Mouse (Mus musculus) midbrain, embryonic 10.5 days (tissue): Measurements from ENCODE around the gene Spata16. TPM values are rescaled to one million over a fixed set of nuclear protein-coding genes. Genes with fewer than 3 reads are reported as not detected.
"Not testable (repeated sequence)": the region's sequence is repeated elsewhere in the genome, so short reads cannot be mapped to it uniquely, and the experiment has no call there.

Source experiments
- DNase-seq: peaks from one replicate; pipeline ENCODE4 v3.0.0-alpha.2; 2017; ENCODE audit warnings: low spot score
- H3K27ac ChIP-seq: fragments of 300-500 bp; sonication (generic); replicated peaks from 2 replicates; pipeline ENCODE4 v1.5.1; 2016; ENCODE audit warnings: mild to moderate bottlenecking
- H3K27me3 ChIP-seq: fragments of 300-500 bp; sonication (generic); 2 replicates; pipeline ENCODE4 v1.6.1; 2016; ENCODE audit warnings: low read depth, mild to moderate bottlenecking; ENCODE audit not compliant: poor library complexity, severe bottlenecking
- H3K36me3 ChIP-seq: fragments of 300-500 bp; sonication (generic); 2 replicates; pipeline ENCODE4 v1.6.1; 2016; ENCODE audit warnings: mild to moderate bottlenecking, moderate library complexity
- H3K4me1 ChIP-seq: fragments of 300-500 bp; sonication (generic); 2 replicates; pipeline ENCODE4 v1.6.1; 2016
- H3K4me3 ChIP-seq: fragments of 300-500 bp; sonication (generic); 2 replicates; pipeline ENCODE4 v1.5.1; 2016; ENCODE audit warnings: mild to moderate bottlenecking, moderate library complexity
- H3K9me3 ChIP-seq: fragments of 300-500 bp; sonication (generic); replicated peaks from 2 replicates; pipeline ENCODE4 v1.6.1; 2016; ENCODE audit warnings: mild to moderate bottlenecking
- WGBS: fragments of 180-500 bp; shearing (Covaris S2); methylation state at CpG from one replicate; pipeline ENCODE4 v1.1.7; 2016; 5-methylcytosine and 5-hydroxymethylcytosine counted together
- polyA plus RNA-seq: library from polyadenylated mRNA; unstranded; fragments of >200 nt; fragmentation: Nextera tagmentation; extraction: Ambion mirVana; gene quantifications from 2 replicates; pipeline ENCODE4 v1.2.1, GENCODE M21; 2016

Spata16 gene
- not detected in 2 replicates for polyA plus RNA-seq

DNA sequence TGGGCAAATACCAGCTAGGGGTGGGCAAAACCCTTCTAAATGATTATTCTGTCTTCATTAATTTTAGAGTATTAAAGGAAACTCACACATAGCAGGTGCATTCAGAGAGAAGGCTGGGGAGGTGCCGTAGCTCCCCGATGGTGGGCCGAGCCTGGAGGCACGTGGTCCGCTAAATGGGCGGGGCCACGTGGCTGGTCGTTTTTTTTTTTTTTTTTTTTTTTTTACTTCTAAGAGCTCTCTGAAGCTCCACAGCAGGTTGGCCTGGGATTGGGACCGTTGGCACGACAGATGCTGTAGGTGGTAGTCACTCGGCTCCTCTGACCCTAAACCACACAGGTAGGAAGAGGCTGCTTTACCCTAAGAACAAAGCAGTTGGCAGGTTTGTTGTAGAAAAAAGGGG lies at the start of gene Spata16:
Spata16 (plus strand) TSS at position 219 of the 400 bp plus-strand sequence.
- Histone ChIP-seq H3K36me3 (no peaks in the 10 kb centered on the region), H3K4me1 (peaks cover 25% of the 10 kb centered on the region), H3K4me3 (no peak within 1 kb of the TSS), H3K27ac (no peak within 1 kb of the TSS), H3K27me3 (peaks cover under 1% of the 10 kb centered on the region; the same call in 1 of the 2 replicates), H3K9me3 (no peaks in the 10 kb centered on the region)
- WGBS: 81% methylated on average over 11 of the region's 11 CpGs
- DNase-seq: no peak

DNA sequence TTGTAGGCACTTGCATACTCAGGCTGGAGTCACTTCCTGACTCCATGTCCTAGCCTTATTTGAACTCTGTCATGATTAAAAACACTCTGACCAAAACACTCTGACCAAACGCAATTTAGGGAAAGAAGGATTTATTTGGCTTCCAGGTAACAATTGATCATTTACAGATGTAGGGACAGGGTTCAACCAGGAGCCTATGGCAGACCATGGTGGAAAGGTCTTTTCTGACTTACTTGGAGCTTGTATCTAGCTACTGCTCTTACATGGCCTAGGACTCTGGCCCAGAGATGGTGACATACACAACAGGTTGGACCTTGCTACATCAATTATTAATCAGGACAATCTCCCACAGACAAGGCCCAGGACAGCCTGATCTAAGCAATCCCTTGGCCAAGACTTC lies 32.6 kb upstream of the Spata16 start:
- Histone ChIP-seq H3K4me3 (no peak overlapping the region), H3K27me3 (no peaks in the 10 kb centered on the region), H3K36me3 (no peaks in the 10 kb centered on the region), H3K9me3 (no peaks in the 10 kb centered on the region), H3K4me1 (no peaks in the 10 kb centered on the region), H3K27ac (no peak overlapping the region)
- DNase-seq: no peak
- 83% methylated on average over 1 of the region's 1 CpGs for WGBS

DNA sequence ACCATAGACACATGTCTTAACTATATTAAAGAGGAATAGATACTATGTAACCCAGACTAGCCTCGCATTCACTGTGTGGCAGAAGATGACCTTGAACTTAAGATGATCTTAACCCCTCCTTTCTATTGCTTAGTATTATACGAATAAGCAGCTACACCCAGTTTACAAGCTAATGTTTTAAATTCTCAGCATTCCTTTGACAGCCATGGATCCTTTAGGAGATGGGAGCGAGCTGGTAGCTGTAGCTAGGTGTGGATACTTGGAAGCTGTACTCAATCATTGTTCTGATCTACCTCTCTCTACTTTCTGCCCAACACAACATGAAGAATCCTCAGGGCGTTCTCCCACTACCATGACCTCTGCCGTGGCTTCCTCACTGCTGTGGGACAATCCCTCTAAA lies 28.9 kb upstream of the Spata16 start:
- Histone ChIP-seq H3K27ac (no peak overlapping the region), H3K9me3 (no peaks in the 10 kb centered on the region), H3K4me1 (no peaks in the 10 kb centered on the region), H3K36me3 (no peaks in the 10 kb centered on the region), H3K27me3 (no peaks in the 10 kb centered on the region), H3K4me3 (no peak overlapping the region)
- no peak for DNase-seq
- 87% methylated on average over 5 of the region's 5 CpGs for WGBS

DNA sequence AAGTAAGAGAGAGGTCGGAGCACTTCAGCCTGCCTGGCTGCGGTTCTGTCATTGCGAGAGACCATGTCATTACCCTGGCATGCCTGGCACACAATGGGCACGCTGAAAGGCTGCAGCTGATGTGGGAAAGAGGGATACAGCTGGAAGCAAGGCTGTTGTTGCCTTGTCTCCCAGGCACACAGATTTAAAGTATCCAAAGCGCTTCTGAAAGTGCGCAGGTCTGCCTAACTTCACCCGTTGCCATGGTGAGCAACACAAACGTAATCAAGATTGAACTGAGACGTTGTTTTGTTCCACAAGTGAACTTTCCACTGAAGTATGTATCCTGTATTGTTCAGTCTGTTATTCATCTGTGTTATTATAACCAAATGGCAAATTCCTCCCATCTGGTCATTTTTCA lies 1.8 kb downstream of the Spata16 start:
- 66% methylated on average over 9 of the region's 9 CpGs for WGBS
- Histone ChIP-seq H3K4me1 (peaks cover 25% of the 10 kb centered on the region), H3K36me3 (no peaks in the 10 kb centered on the region), H3K27me3 (peaks cover 5% of the 10 kb centered on the region), H3K9me3 (no peaks in the 10 kb centered on the region), H3K4me3 (no peak overlapping the region), H3K27ac (no peak overlapping the region)
- DNase-seq: no peak

DNA sequence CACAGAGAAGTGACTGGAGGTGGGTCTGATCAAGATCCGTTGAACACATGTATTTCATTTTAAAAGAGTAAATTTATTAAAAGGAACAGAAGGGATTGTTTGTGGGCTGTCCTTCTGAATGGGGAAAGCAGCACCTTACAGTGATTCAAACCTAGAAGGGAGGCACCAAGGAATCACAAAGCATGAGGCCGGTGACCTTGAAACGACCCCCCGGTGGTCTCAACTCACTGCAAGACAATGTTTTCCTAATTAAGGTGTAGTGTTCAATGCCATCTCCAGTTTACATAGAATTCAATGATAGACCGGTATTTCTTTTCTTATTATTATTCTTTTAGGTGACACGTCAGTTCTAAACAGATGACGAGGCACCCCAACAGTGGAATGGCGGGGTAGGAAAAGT lies 2.4 kb downstream of the Spata16 start:
- no peak for DNase-seq
- 71% methylated on average over 8 of the region's 8 CpGs for WGBS

DNA sequence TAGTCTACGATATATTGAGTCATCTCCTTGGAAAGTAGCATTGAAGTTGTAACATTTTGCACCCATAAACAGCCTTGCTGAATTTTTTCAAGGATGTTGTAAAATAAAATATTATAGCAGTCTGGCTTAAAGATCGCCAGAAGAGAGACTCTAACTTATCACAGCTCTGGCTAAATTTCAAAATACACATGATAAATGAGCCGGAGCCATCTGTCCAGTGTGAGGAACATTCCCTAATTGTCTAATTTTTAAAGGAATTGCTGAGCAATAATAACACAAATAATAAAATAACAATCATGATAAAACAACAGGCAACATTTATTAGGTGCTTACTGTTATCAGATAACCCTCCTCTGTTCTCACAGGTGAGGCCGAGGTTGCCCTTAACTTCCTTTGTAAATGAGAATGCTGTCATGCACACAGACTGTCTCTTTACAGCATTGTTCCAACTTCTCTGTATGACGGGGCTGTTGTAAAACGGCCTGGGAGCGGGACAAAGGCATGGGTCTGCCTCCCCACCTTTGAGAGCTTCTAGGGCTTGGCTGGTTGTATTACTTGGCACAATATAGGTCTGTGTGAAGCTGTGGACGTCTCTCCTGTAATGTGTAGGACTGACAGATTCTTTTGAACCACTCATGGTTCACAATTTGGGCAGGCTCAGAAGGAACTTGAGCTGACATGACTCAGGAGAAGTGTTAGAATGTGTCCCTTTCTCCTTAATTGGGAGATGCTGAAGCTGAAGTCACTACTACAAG lies 3.1 kb downstream of the Spata16 start:
- 60% methylated on average over 8 of the region's 8 CpGs for WGBS
- DNase-seq: no peak
- Histone ChIP-seq H3K4me3 (no peak overlapping the region), H3K4me1 (peaks cover 25% of the 10 kb centered on the region), H3K27me3 (peaks cover 5% of the 10 kb centered on the region), H3K27ac (no peak overlapping the region; the same call in 1 of the 2 replicates), H3K9me3 (no peaks in the 10 kb centered on the region), H3K36me3 (no peaks in the 10 kb centered on the region)

More for the DNA sequence above, 2.4 kb downstream of the Spata16 start:
- no peak overlapping the region for H3K27ac ChIP-seq
- no peaks in the 10 kb centered on the region for H3K9me3 ChIP-seq
- peaks cover 25% of the 10 kb centered on the region for H3K4me1 ChIP-seq
- H3K36me3 ChIP-seq: no peaks in the 10 kb centered on the region
- H3K4me3 ChIP-seq: no peak overlapping the region
- peaks cover 5% of the 10 kb centered on the region for H3K27me3 ChIP-seq

DNA sequence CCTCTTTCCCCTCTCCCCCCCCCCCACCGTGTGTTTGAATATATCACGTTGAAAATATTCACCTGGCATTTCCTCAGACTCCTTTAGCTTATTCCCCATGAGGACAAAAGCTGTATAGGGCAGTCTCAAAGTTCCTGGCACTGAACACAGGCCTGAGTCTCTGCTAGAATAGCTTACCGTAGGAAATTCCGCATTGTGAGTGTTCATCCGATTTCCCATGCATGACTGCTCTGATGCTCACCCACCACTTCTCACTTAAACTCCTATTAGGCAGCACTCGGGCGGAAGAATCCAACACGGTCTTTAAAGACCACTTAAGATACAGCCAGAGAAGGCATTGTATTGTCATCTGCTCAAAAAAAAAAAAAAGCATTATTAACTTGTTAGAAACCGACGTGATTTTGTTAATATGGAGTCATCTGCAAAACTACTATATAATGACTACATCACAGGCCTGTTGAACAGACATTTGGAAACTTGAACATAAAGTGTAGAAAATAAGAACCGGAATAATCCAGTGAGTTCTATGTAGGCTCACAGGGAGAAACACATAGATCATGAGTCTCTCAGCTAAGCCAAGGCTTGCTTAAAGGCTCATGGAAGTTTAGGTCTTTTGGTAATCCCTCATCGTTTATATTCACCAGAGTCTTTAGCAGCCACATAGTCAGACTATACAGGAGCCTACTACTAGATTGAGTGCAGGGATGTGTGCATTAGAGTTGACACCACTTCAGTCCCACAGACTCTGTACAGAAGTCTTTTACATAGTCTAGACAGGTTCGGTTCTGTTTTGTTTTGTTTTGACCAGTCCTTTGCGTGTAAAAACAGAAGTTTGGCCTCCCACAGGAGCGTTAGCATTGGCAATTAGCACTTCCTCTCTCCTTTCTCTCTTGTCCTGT lies 4.2 kb downstream of the Spata16 start:
- Histone ChIP-seq H3K27ac (no peak overlapping the region), H3K27me3 (peaks cover 5% of the 10 kb centered on the region)
- 35% methylated on average over 15 of the region's 15 CpGs for WGBS

DNA sequence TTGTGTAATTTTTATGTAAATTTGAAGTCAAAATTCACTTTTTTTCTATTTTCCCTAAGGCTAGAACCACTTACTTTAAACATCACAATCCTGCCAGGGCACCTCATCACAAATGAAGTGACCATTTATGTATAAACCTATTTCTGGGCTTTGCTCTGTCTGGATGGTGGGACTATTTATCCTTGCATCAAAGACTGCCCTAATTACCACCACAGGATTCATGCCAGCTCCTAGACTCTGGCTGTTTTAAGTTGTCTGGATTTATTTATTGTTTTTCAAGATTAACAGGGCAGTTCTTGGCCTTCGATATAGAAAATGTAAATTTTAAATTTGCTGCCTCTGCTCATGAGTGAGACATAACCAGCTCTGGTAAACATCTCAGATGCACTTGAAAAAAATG lies 6.7 kb downstream of the Spata16 start:
- Histone ChIP-seq H3K9me3 (no peaks in the 10 kb centered on the region), H3K27me3 (peaks cover 5% of the 10 kb centered on the region), H3K4me3 (no peak overlapping the region), H3K27ac (no peak overlapping the region), H3K36me3 (no peaks in the 10 kb centered on the region), H3K4me1 (peaks cover 21% of the 10 kb centered on the region)
- no peak for DNase-seq
- WGBS: 93% methylated on average over 1 of the region's 1 CpGs

More for the DNA sequence above, 4.2 kb downstream of the Spata16 start:
- Histone ChIP-seq H3K4me1 (peaks cover 25% of the 10 kb centered on the region), H3K4me3 (no peak overlapping the region), H3K36me3 (no peaks in the 10 kb centered on the region), H3K9me3 (no peaks in the 10 kb centered on the region)
- peak; percentile 59 for DNase-seq

DNA sequence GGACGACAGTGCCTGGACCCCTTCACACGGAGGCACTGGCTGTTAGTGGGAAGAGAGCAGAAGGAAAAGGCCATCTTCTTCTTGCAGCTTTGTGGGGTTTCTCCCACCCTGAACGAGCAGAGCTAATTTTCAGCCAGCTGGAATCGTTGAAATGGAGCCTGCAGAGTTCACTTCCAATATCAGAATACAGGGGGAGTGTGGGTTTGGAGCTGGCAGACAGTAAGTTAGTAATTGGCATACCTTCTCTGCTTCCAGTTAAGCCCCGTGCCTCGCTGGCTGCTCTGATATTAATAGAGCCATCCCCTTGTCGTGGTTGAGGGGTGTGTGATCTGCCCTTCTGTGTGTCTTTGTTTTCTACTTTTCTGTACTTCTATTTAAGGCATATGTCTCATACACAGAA lies 9.4 kb downstream of the Spata16 start:
- H3K27ac ChIP-seq: no peak overlapping the region
- peaks cover 5% of the 10 kb centered on the region for H3K27me3 ChIP-seq
- H3K4me3 ChIP-seq: no peak overlapping the region
- H3K9me3 ChIP-seq: no peaks in the 10 kb centered on the region
- whole genome bisulfite sequencing: 80% methylated on average over 7 of the region's 7 CpGs
- DNase-seq: no peak
- no peaks in the 10 kb centered on the region for H3K36me3 ChIP-seq
- H3K4me1 ChIP-seq: no peaks in the 10 kb centered on the region

DNA sequence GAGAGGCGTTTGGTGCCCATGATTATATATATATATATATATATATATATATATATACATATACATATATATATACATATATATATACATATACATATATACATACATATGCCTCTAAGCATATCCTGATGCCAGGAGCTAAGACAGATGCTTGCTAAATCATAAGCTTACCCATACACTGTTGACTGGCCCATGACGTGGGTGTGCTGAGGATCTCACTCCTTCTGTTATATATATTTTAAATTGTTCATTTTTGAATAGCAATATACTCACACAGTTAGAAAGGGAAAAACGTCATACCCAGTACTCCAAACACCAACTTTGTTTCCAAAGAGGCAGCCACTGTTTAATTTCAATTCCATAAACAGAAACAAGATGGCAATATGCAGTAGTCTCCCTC lies 48.4 kb downstream of the Spata16 start:
- Histone ChIP-seq H3K4me1 (no peaks in the 10 kb centered on the region; the same call in 1 of the 2 replicates), H3K4me3 (no peak overlapping the region), H3K36me3 (no peaks in the 10 kb centered on the region), H3K27ac (no peak overlapping the region), H3K27me3 (no peaks in the 10 kb centered on the region), H3K9me3 (no peaks in the 10 kb centered on the region)
- no peak for DNase-seq
- WGBS: 85% methylated on average over 3 of the region's 3 CpGs

DNA sequence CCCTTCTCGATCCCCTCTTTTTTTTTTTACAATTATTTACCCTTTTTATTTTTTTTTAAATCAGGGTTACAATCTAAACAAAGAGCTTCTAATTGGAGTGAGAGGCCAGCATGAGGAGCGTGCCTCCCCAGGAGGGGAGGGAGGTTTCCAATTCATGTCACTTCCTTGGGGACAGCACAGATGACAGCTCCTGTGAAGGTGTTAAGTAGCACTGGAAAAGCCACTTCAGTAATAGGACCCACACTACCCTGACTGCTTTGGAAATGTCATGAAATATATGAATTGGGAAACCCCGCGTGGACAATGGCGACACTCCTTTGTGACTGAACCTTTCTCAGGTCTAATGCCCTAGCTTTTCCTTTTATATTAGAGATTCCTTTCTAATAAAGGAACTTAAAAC lies 72.1 kb downstream of the Spata16 start:
- H3K27me3 ChIP-seq, H3K36me3 ChIP-seq, H3K4me3 ChIP-seq, H3K27ac ChIP-seq, H3K4me1 ChIP-seq, H3K9me3 ChIP-seq, DNase-seq: not testable (repeated sequence)
- WGBS: 82% methylated on average over 5 of the region's 5 CpGs

DNA sequence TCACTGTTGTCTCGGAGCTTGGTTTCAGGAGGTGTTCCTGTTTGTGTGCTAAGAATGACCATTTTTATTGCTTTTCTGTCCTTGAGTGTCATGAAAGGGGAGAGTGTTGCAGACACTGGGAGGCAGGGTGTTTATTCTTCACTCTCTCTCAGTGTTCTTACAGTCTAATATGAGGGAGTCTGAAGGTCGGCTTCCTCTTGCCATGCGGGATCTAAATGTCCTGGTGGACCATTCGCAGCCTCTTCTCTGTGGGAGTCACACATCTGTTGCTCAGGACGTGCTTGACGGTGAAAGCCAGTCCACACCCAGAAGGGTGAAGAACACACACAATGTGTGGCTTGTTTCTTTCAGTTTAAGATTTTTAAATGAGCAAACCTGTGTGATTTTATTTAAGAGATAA lies 90.1 kb downstream of the Spata16 start:
- H3K4me3 ChIP-seq: no peak overlapping the region
- no peaks in the 10 kb centered on the region for H3K4me1 ChIP-seq
- 80% methylated on average over 6 of the region's 6 CpGs for WGBS
- no peaks in the 10 kb centered on the region for H3K36me3 ChIP-seq
- H3K9me3 ChIP-seq: no peaks in the 10 kb centered on the region
- no peak for DNase-seq
- H3K27me3 ChIP-seq: no peaks in the 10 kb centered on the region
- H3K27ac ChIP-seq: no peak overlapping the region

DNA sequence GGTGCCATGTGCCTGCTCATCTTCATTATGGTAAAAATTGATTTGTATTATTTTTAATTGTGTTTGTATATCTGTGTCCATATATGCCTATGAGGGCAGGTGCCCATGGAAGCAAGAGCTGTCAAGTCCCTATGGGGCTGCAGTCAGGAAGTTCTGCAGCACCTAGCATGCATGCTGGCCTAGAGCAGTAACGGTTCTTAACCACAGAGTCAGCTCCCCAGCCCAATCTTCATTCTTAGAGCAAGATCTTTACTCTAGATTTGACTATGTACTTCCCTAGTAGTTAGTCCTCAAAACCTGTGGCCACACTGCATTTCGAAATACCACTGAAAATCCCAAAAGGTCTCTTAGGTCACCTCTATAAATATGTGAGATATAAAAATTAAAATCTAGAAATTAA lies 113.1 kb downstream of the Spata16 start:
- H3K4me3 ChIP-seq: no peak overlapping the region
- no peaks in the 10 kb centered on the region for H3K36me3 ChIP-seq
- no peak for DNase-seq
- no peaks in the 10 kb centered on the region for H3K9me3 ChIP-seq
- H3K27me3 ChIP-seq: no peaks in the 10 kb centered on the region
- H3K4me1 ChIP-seq: no peaks in the 10 kb centered on the region
- WGBS: 87% methylated on average over 2 of the region's 2 CpGs
- H3K27ac ChIP-seq: no peak overlapping the region
